Mouse (Mus musculus): ENCODE measurements around the gene Inpp5a. TPM values are rescaled to one million over a fixed set of nuclear protein-coding genes. Genes with fewer than 3 reads are reported as not detected.

Inpp5a gene
- polyA plus RNA-seq (2015; fragmentation: Nextera tagmentation; extraction: Ambion mirVana): 33.1 and 35.5 TPM in 2 replicates

GRCm38 (mm10) chr7:139388670-139389212, at the start of gene Inpp5a:
Inpp5a (plus strand) TSS chr7:139389109.
- peak within 1 kb of the TSS; percentile 65 for H3K4me2 ChIP-seq (replicated peaks)
- WGBS: under 1% methylated on average over 42 of the region's 47 CpGs
- peaks cover 34% of the 10 kb centered on the region for H3K4me1 ChIP-seq (replicated peaks)
- H3K9ac ChIP-seq: peak within 1 kb of the TSS; percentile 96
- no peaks in the 10 kb centered on the region for H3K36me3 ChIP-seq
- peak within 1 kb of the TSS; percentile 92 for H3K4me3 ChIP-seq (replicated peaks)
- peak within 1 kb of the TSS; percentile 80 for H3K27ac ChIP-seq
- H3K27me3 ChIP-seq (replicated peaks): no peaks in the 10 kb centered on the region
- ATAC-seq: peak; percentile 96
- no peaks in the 10 kb centered on the region for H3K9me3 ChIP-seq

- 89% methylated on average over 3 of the region's 3 CpGs for WGBS
- Histone ChIP-seq H3K4me2 (replicated peaks) (no peak overlapping the region), H3K27me3 (replicated peaks) (no peaks in the 10 kb centered on the region), H3K27ac (no peak overlapping the region), H3K9ac (no peak overlapping the region), H3K4me1 (replicated peaks) (peaks cover 11% of the 10 kb centered on the region; the same call in 1 of the 2 replicates), H3K4me3 (replicated peaks) (no peak overlapping the region), H3K36me3 (no peaks in the 10 kb centered on the region), H3K9me3 (no peaks in the 10 kb centered on the region)
- ATAC-seq: no peak
These were observed 49.7 kb upstream of the Inpp5a start for GRCm38 (mm10) chr7:139339184-139339583.

GRCm38 (mm10) chr7:139341020-139341660, 47.8 kb upstream of the Inpp5a start:
- ATAC-seq: no peak
- no peak overlapping the region for H3K4me3 ChIP-seq (replicated peaks)
- H3K9me3 ChIP-seq: no peaks in the 10 kb centered on the region
- H3K27me3 ChIP-seq (replicated peaks): no peaks in the 10 kb centered on the region
- 65% methylated on average over 4 of the region's 4 CpGs for WGBS
- no peak overlapping the region for H3K9ac ChIP-seq
- peaks cover 11% of the 10 kb centered on the region; the same call in 1 of the 2 replicates for H3K4me1 ChIP-seq (replicated peaks)
- H3K36me3 ChIP-seq: no peaks in the 10 kb centered on the region
- no peak overlapping the region for H3K4me2 ChIP-seq (replicated peaks)
- no peak overlapping the region for H3K27ac ChIP-seq

- no peak overlapping the region for H3K27ac ChIP-seq
- no peak overlapping the region for H3K4me2 ChIP-seq (replicated peaks)
- H3K4me1 ChIP-seq (replicated peaks): peaks cover 11% of the 10 kb centered on the region; the same call in 1 of the 2 replicates
- 77% methylated on average over 5 of the region's 5 CpGs for WGBS
- no peaks in the 10 kb centered on the region for H3K27me3 ChIP-seq (replicated peaks)
- no peak for ATAC-seq
- no peak overlapping the region for H3K4me3 ChIP-seq (replicated peaks)
- H3K9me3 ChIP-seq: no peaks in the 10 kb centered on the region
- no peaks in the 10 kb centered on the region for H3K36me3 ChIP-seq
- no peak overlapping the region; the same call in 1 of the 2 replicates for H3K9ac ChIP-seq
These were observed 46.1 kb upstream of the Inpp5a start for GRCm38 (mm10) chr7:139342809-139343208.

- 30% methylated on average over 7 of the region's 7 CpGs for WGBS
- Histone ChIP-seq H3K4me3 (replicated peaks) (no peak overlapping the region), H3K36me3 (no peaks in the 10 kb centered on the region), H3K27me3 (replicated peaks) (no peaks in the 10 kb centered on the region), H3K4me1 (replicated peaks) (peaks cover 11% of the 10 kb centered on the region; the same call in 1 of the 2 replicates), H3K9me3 (no peaks in the 10 kb centered on the region), H3K9ac (no peak overlapping the region), H3K4me2 (replicated peaks) (no peak overlapping the region), H3K27ac (no peak overlapping the region)
- ATAC-seq: no peak
These were observed 41.9 kb upstream of the Inpp5a start for GRCm38 (mm10) chr7:139347051-139347450.

GRCm38 (mm10) chr7:139350606-139351005, 38.3 kb upstream of the Inpp5a start:
- H3K27ac ChIP-seq: no peak overlapping the region
- no peaks in the 10 kb centered on the region for H3K4me1 ChIP-seq (replicated peaks)
- H3K27me3 ChIP-seq (replicated peaks): no peaks in the 10 kb centered on the region
- H3K36me3 ChIP-seq: no peaks in the 10 kb centered on the region
- peak; percentile 67 for ATAC-seq
- H3K9me3 ChIP-seq: no peaks in the 10 kb centered on the region
- H3K4me2 ChIP-seq (replicated peaks): no peak overlapping the region
- H3K4me3 ChIP-seq (replicated peaks): no peak overlapping the region
- 68% methylated on average over 3 of the region's 3 CpGs for WGBS
- no peak overlapping the region for H3K9ac ChIP-seq

- no peak overlapping the region for H3K27ac ChIP-seq
- H3K27me3 ChIP-seq (replicated peaks): no peaks in the 10 kb centered on the region
- H3K4me2 ChIP-seq (replicated peaks): no peak overlapping the region
- ATAC-seq: no peak
- H3K4me1 ChIP-seq (replicated peaks): 0 out of 2 replicates have a peak, but pooled peaks cover 11% of the 10 kb centered on the region
- H3K9me3 ChIP-seq: no peaks in the 10 kb centered on the region
- H3K36me3 ChIP-seq: no peaks in the 10 kb centered on the region
- no peak overlapping the region for H3K4me3 ChIP-seq (replicated peaks)
- WGBS: 81% methylated on average over 4 of the region's 4 CpGs
- no peak overlapping the region for H3K9ac ChIP-seq
These were observed 34.4 kb upstream of the Inpp5a start for GRCm38 (mm10) chr7:139354370-139355139.

- 0 out of 2 replicates have a peak, but pooled peaks cover 16% of the 10 kb centered on the region for H3K4me1 ChIP-seq (replicated peaks)
- H3K27me3 ChIP-seq (replicated peaks): no peaks in the 10 kb centered on the region
- WGBS: 51% methylated on average over 2 of the region's 2 CpGs
- H3K4me2 ChIP-seq (replicated peaks): peak overlapping the region; percentile 30
- no peaks in the 10 kb centered on the region for H3K36me3 ChIP-seq
- H3K4me3 ChIP-seq (replicated peaks): no peak overlapping the region
- peak overlapping the region; percentile 78 for H3K27ac ChIP-seq
- H3K9me3 ChIP-seq: no peaks in the 10 kb centered on the region
- H3K9ac ChIP-seq: no peak overlapping the region
- ATAC-seq: peak; percentile 94
These were observed 31.9 kb upstream of the Inpp5a start for GRCm38 (mm10) chr7:139357043-139357442.

GRCm38 (mm10) chr7:139359906-139360305, 29.0 kb upstream of the Inpp5a start:
- H3K4me2 ChIP-seq (replicated peaks): peak overlapping the region; percentile 34
- ATAC-seq: 0 out of 2 replicates have a peak, but pooled peaks have one; percentile 19
- WGBS: 47% methylated on average over 4 of the region's 4 CpGs
- H3K9ac ChIP-seq: no peak overlapping the region
- peak overlapping the region; percentile 77 for H3K27ac ChIP-seq
- H3K27me3 ChIP-seq (replicated peaks): no peaks in the 10 kb centered on the region
- peaks cover 35% of the 10 kb centered on the region for H3K4me1 ChIP-seq (replicated peaks)
- H3K4me3 ChIP-seq (replicated peaks): 0 out of 2 replicates have a peak overlapping the region, but pooled peaks have one; percentile 6
- no peaks in the 10 kb centered on the region for H3K36me3 ChIP-seq
- no peaks in the 10 kb centered on the region for H3K9me3 ChIP-seq

GRCm38 (mm10) chr7:139360890-139361559, 27.9 kb upstream of the Inpp5a start:
- H3K36me3 ChIP-seq: no peaks in the 10 kb centered on the region
- H3K4me1 ChIP-seq (replicated peaks): peaks cover 45% of the 10 kb centered on the region
- no peaks in the 10 kb centered on the region for H3K27me3 ChIP-seq (replicated peaks)
- no peak overlapping the region for H3K4me2 ChIP-seq (replicated peaks)
- peak overlapping the region; percentile 77 for H3K27ac ChIP-seq
- H3K9me3 ChIP-seq: no peaks in the 10 kb centered on the region
- no peak overlapping the region for H3K9ac ChIP-seq
- ATAC-seq: peak; percentile 70
- H3K4me3 ChIP-seq (replicated peaks): no peak overlapping the region
- 67% methylated on average over 3 of the region's 3 CpGs for WGBS

- Histone ChIP-seq H3K4me3 (replicated peaks) (no peak overlapping the region), H3K9me3 (no peaks in the 10 kb centered on the region), H3K27ac (peak overlapping the region; percentile 67; the same call in 1 of the 2 replicates), H3K36me3 (no peaks in the 10 kb centered on the region), H3K9ac (no peak overlapping the region), H3K27me3 (replicated peaks) (no peaks in the 10 kb centered on the region), H3K4me2 (replicated peaks) (no peak overlapping the region), H3K4me1 (replicated peaks) (peaks cover 51% of the 10 kb centered on the region)
- 83% methylated on average over 5 of the region's 5 CpGs for WGBS
- ATAC-seq: no peak
These were observed 27.1 kb upstream of the Inpp5a start for GRCm38 (mm10) chr7:139361799-139362198.

- no peak for ATAC-seq
- H3K36me3 ChIP-seq: no peaks in the 10 kb centered on the region
- H3K27ac ChIP-seq: no peak overlapping the region
- no peaks in the 10 kb centered on the region for H3K27me3 ChIP-seq (replicated peaks)
- 88% methylated on average over 3 of the region's 3 CpGs for WGBS
- H3K4me2 ChIP-seq (replicated peaks): no peak overlapping the region
- peaks cover 51% of the 10 kb centered on the region for H3K4me1 ChIP-seq (replicated peaks)
- no peak overlapping the region for H3K4me3 ChIP-seq (replicated peaks)
- H3K9ac ChIP-seq: no peak overlapping the region
- H3K9me3 ChIP-seq: no peaks in the 10 kb centered on the region
These were observed 26.4 kb upstream of the Inpp5a start for GRCm38 (mm10) chr7:139362514-139362913.
